Mouse (Mus musculus) neural tube, embryonic 13.5 days (tissue): Measurements from ENCODE around the gene Trappc12. TPM values are rescaled to one million over a fixed set of nuclear protein-coding genes. Genes with fewer than 3 reads are reported as not detected.
"Not testable (repeated sequence)": the region's sequence is repeated elsewhere in the genome, so short reads cannot be mapped to it uniquely, and the experiment has no call there.

Source experiments
- ATAC-seq: fragments of 200-750 bp; cut with Nextera tagmentation; 2 replicates; pipeline ENCODE4 v1.8.0; 2017; ENCODE audit warnings: low read depth, mild to moderate bottlenecking, moderate TSS enrichment, moderate library complexity
- H3K27ac ChIP-seq: fragments of 300-500 bp; sonication (generic); replicated peaks from 2 replicates; pipeline ENCODE4 v1.5.1; 2015; ENCODE audit warnings: moderate library complexity, mild to moderate bottlenecking, inconsistent platforms
- H3K27me3 ChIP-seq: fragments of 300-500 bp; sonication (generic); 2 replicates; pipeline ENCODE4 v1.6.1; 2015; ENCODE audit warnings: mild to moderate bottlenecking, inconsistent platforms
- H3K36me3 ChIP-seq: fragments of 300-500 bp; sonication (generic); 2 replicates; pipeline ENCODE4 v1.6.1; 2015; ENCODE audit warnings: mild to moderate bottlenecking, inconsistent platforms
- H3K4me1 ChIP-seq: fragments of 300-500 bp; sonication (generic); replicated peaks from 2 replicates; pipeline ENCODE4 v1.6.1; 2015; ENCODE audit warnings: inconsistent platforms
- H3K4me2 ChIP-seq: fragments of 300-500 bp; sonication (generic); 2 replicates; pipeline ENCODE4 v1.6.1; 2015; ENCODE audit warnings: inconsistent platforms, mild to moderate bottlenecking, moderate library complexity
- H3K4me3 ChIP-seq: fragments of 300-500 bp; sonication (generic); 2 replicates; pipeline ENCODE4 v1.5.1; 2015; ENCODE audit warnings: mild to moderate bottlenecking, inconsistent platforms
- H3K9ac ChIP-seq: fragments of 300-500 bp; sonication (generic); 2 replicates; pipeline ENCODE4 v1.6.1; 2015; ENCODE audit warnings: moderate library complexity, mild to moderate bottlenecking, inconsistent platforms
- H3K9me3 ChIP-seq: fragments of 300-500 bp; sonication (generic); 2 replicates; pipeline ENCODE4 v1.6.1; 2016; ENCODE audit warnings: inconsistent platforms
- WGBS: fragments of 180-500 bp; shearing (Covaris S2); methylation state at CpG from one replicate; pipeline ENCODE4 v1.1.7; 2015; 5-methylcytosine and 5-hydroxymethylcytosine counted together
- polyA plus RNA-seq: library from polyadenylated mRNA; unstranded; fragments of >200 nt; fragmentation: Nextera tagmentation; extraction: Ambion mirVana; gene quantifications from 2 replicates; pipeline ENCODE4 v1.2.1, GENCODE M21; 2015

The Trappc12 gene
- polyA plus RNA-seq, 1 experiment from 2014 or later, result 40.5 TPM

- Histone ChIP-seq H3K4me1 (peaks cover 36% of the 10 kb centered on the region), H3K9me3 (no peaks in the 10 kb centered on the region), H3K27ac (no peak overlapping the region), H3K36me3 (0 out of 2 replicates have a peak, but pooled peaks cover 9% of the 10 kb centered on the region), H3K27me3 (no peaks in the 10 kb centered on the region), H3K4me2 (no peak overlapping the region), H3K4me3 (no peak overlapping the region), H3K9ac (no peak overlapping the region)
- WGBS, result 90% methylated on average over 6 of the region's 6 CpGs
- no peak for ATAC-seq
Observed at GRCm38 (mm10) chr12:28775627-28776026, 25.4 kb upstream of the Trappc12 start.

DNA sequence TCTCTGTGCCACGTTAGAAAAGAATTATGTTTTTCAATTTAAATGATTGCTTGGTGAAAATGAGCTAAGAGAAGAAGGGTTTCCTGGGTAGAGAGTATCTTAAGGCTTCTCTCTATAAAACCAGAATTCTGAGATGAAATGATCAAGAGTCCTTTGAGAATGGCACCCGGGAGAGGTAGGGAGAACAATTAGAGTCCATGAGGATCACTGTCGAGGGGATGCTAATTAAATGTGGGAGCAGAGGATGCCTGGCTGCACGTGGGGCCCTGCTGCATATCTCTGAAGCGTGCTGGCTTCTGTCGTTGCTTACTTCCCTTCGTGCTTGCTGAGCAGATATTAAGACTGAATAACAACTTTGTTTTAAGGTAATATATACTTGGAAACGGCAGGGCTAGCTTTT is 24.8 kb upstream of the Trappc12 start:
- no peaks in the 10 kb centered on the region for H3K9me3 ChIP-seq
- 0 out of 2 replicates have a peak overlapping the region, but pooled peaks have one; percentile 33 for H3K27ac ChIP-seq
- 27% methylated on average over 8 of the region's 8 CpGs for WGBS
- H3K36me3 ChIP-seq, result peaks cover 14% of the 10 kb centered on the region; the same call in 1 of the 2 replicates
- H3K4me1 ChIP-seq, result peaks cover 31% of the 10 kb centered on the region
- no peak overlapping the region for H3K9ac ChIP-seq
- no peak overlapping the region for H3K4me2 ChIP-seq
- ATAC-seq, result no peak
- H3K4me3 ChIP-seq, result no peak overlapping the region
- H3K27me3 ChIP-seq, result no peaks in the 10 kb centered on the region

DNA sequence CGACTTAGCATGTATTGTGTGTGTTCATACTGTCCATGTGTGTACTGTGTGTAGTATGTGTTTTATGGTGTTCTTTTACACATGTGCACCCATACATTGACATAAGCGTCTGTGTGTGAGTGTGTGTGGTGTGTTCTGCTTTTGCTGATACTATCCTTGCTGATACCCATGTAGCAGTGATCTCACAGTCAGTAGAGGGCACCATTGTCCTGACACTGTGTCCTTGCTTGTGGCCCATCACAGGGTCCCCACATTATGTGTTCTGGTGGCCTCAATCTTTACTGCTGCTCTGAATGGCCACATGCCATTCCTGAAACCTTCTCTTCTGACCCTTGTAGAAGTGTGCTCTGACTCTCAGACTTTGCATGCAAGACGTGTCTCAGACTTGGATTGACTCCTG is 23.5 kb upstream of the Trappc12 start:
- Histone ChIP-seq H3K4me1 (peaks cover 21% of the 10 kb centered on the region), H3K27me3 (no peaks in the 10 kb centered on the region), H3K4me3 (no peak overlapping the region), H3K27ac (no peak overlapping the region), H3K9me3 (no peaks in the 10 kb centered on the region), H3K36me3 (peaks cover 17% of the 10 kb centered on the region; the same call in 1 of the 2 replicates), H3K4me2 (no peak overlapping the region), H3K9ac (no peak overlapping the region)
- WGBS, result 70% methylated on average over 3 of the region's 3 CpGs
- peak; percentile 67; the same call in 1 of the 2 replicates for ATAC-seq

DNA sequence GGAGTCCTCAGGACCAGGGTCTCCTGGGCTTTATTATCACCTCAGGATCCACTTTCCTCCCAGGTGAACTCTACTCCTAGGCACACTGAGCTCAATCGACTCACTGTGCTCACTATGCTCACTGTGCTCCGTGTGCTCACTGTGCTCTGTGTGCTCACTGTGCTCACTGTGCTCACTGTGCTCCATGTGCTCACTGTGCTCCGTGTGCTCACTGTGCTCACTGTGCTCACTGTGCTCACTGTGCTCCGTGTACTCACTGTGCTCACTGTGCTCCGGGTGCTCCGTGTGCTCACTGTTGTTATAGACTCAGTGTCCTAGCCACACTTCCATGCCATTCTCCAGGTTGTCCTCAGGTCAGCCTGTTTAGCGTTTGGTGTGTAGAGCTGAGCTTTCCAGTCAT is 19.7 kb upstream of the Trappc12 start:
- no peak for ATAC-seq
- H3K27ac ChIP-seq, result no peak overlapping the region
- H3K27me3 ChIP-seq, result no peaks in the 10 kb centered on the region
- H3K4me2 ChIP-seq, result no peak overlapping the region
- peaks cover 10% of the 10 kb centered on the region for H3K4me1 ChIP-seq
- H3K9me3 ChIP-seq, result no peaks in the 10 kb centered on the region
- no peak overlapping the region for H3K4me3 ChIP-seq
- H3K9ac ChIP-seq, result no peak overlapping the region
- H3K36me3 ChIP-seq, result peaks cover 37% of the 10 kb centered on the region
- 94% methylated on average over 7 of the region's 7 CpGs for WGBS

- H3K4me2 ChIP-seq, result no peak overlapping the region
- no peak overlapping the region for H3K27ac ChIP-seq
- no peak overlapping the region for H3K9ac ChIP-seq
- peaks cover 27% of the 10 kb centered on the region for H3K4me1 ChIP-seq
- H3K9me3 ChIP-seq, result no peaks in the 10 kb centered on the region
- no peak overlapping the region for H3K4me3 ChIP-seq
- H3K27me3 ChIP-seq, result no peaks in the 10 kb centered on the region
- WGBS, result 84% methylated on average over 4 of the region's 4 CpGs
- H3K36me3 ChIP-seq, result peaks cover 8% of the 10 kb centered on the region
- no peak for ATAC-seq
Observed at GRCm38 (mm10) chr12:28756019-28756418, 5.7 kb upstream of the Trappc12 start.

- Histone ChIP-seq H3K4me2 (peak within 1 kb of the TSS; percentile 97), H3K4me3 (peak within 1 kb of the TSS; percentile 83), H3K9me3 (no peaks in the 10 kb centered on the region), H3K27ac (peak within 1 kb of the TSS; percentile 61), H3K4me1 (peaks cover 47% of the 10 kb centered on the region), H3K27me3 (no peaks in the 10 kb centered on the region), H3K9ac (peak within 1 kb of the TSS; percentile 85), H3K36me3 (peaks cover 4% of the 10 kb centered on the region)
- WGBS, result 5% methylated on average over 36 of the region's 36 CpGs
- ATAC-seq, result peak; percentile 85
Observed at GRCm38 (mm10) chr12:28751508-28752263, 1.4 kb upstream of the Trappc12 start, which contains the start of gene Eipr1. Gene Eipr1, plus strand, starts transcription at chr12:28751803.

GRCm38 (mm10) chr12:28750876-28751275 is 604 bp upstream of the Trappc12 start:
- H3K4me1 ChIP-seq, result peaks cover 50% of the 10 kb centered on the region
- peak overlapping the region; percentile 61 for H3K27ac ChIP-seq
- ATAC-seq, result no peak
- H3K36me3 ChIP-seq, result peaks cover 12% of the 10 kb centered on the region
- H3K27me3 ChIP-seq, result no peaks in the 10 kb centered on the region
- H3K9ac ChIP-seq, result no peak overlapping the region
- peak overlapping the region; percentile 97 for H3K4me2 ChIP-seq
- 94% methylated on average over 5 of the region's 5 CpGs for WGBS
- peak overlapping the region; percentile 68 for H3K4me3 ChIP-seq
- no peaks in the 10 kb centered on the region for H3K9me3 ChIP-seq

DNA sequence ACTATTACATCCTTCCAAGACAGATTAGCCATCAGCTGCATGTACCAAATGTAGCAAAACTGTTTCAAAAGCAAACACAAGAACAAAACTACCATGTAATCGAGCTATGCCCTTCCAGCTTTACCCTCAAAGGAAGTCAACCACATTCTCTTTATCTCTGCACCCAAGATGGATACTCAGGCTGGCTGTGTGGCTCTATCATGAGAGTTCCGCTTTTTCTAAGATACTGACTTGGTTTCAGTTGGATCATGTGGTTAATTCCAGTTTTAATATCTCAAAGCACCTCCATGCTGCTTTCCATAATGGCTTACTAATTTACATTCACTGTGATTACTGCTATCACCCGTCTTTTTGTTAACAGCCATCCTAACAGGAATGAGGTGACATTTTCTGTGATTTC is 6.9 kb downstream of the Trappc12 start:
- no peak for ATAC-seq
- peaks cover 39% of the 10 kb centered on the region for H3K36me3 ChIP-seq
- H3K27ac ChIP-seq, result 0 out of 2 replicates have a peak overlapping the region, but pooled peaks have one; percentile 5
- H3K9me3 ChIP-seq, result no peaks in the 10 kb centered on the region
- peaks cover 31% of the 10 kb centered on the region for H3K4me1 ChIP-seq
- no peaks in the 10 kb centered on the region for H3K27me3 ChIP-seq
- H3K4me3 ChIP-seq, result no peak overlapping the region
- WGBS, result 78% methylated on average over 3 of the region's 3 CpGs
- no peak overlapping the region for H3K4me2 ChIP-seq
- H3K9ac ChIP-seq, result no peak overlapping the region

GRCm38 (mm10) chr12:28735293-28735692 is 15.0 kb downstream of the Trappc12 start:
- WGBS, result 94% methylated on average over 3 of the region's 3 CpGs

DNA sequence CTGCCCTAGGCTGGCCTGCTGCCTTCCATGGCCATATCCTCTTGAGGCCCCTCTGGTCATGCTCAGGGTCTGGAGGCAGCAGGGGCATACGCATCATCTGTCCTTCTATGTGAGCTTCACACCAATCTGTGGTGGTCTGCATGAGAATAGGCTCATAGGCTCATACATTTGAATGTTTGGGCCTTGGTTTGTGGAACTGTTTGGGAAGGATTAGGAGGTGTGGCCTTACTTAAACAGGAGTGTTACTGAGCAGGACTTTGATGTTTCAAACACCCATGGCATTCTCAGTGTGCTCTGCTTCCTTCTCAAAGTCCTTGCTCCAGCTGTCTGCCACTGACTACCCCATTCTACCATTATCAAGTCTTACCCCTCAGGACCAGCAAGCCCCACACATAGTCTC is 16.0 kb downstream of the Trappc12 start:
- peaks cover 64% of the 10 kb centered on the region for H3K36me3 ChIP-seq
- ATAC-seq, result no peak
- H3K27ac ChIP-seq, result no peak overlapping the region
- no peak overlapping the region for H3K4me3 ChIP-seq
- H3K4me1 ChIP-seq, result no peaks in the 10 kb centered on the region
- H3K27me3 ChIP-seq, result no peaks in the 10 kb centered on the region
- no peak overlapping the region for H3K4me2 ChIP-seq
- WGBS, result 94% methylated on average over 1 of the region's 1 CpGs
- H3K9ac ChIP-seq, result no peak overlapping the region
- no peaks in the 10 kb centered on the region for H3K9me3 ChIP-seq

More at GRCm38 (mm10) chr12:28735293-28735692, 15.0 kb downstream of the Trappc12 start:
- no peak overlapping the region for H3K4me3 ChIP-seq
- H3K9me3 ChIP-seq, result no peaks in the 10 kb centered on the region
- H3K36me3 ChIP-seq, result peaks cover 61% of the 10 kb centered on the region
- ATAC-seq, result no peak
- no peaks in the 10 kb centered on the region for H3K27me3 ChIP-seq
- no peak overlapping the region for H3K27ac ChIP-seq
- no peaks in the 10 kb centered on the region for H3K4me1 ChIP-seq
- no peak overlapping the region for H3K4me2 ChIP-seq
- no peak overlapping the region for H3K9ac ChIP-seq

DNA sequence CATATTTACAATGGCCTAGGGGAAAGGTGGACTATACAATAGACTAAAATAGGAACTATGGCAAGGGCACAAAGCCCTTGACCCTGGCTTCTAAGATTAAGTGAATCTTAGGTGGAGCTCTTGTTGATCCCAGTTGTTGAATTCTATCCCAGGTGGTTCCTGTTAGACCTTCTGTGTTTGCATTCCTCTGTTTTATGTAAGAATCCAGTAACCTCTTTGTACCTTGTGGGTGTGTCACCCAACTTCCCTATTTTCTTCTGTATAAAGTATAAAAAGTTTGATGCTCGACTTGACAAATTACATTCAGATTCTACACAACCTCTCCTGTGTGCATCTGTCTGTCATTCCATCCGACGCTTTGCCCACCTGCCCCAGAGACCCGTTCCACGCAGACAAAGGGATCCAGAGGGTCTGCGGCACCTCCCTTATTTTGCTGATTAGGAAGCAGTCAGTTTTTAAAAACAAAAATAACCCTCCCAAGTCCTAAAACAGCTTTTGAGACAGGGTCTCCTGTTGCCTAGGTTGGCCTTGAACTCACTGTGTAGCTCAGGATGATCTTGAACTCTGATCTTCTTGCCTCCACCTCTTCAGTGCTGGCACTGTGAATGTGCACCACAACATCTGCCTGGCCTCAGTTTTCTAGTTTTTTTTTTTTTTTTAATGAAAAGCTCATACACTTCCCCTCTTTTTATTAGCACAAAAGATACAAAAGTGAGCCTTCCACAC is 16.6 kb downstream of the Trappc12 start:
- H3K27me3 ChIP-seq, H3K9me3 ChIP-seq, H3K9ac ChIP-seq, H3K27ac ChIP-seq, H3K4me1 ChIP-seq, H3K4me3 ChIP-seq, ATAC-seq, H3K4me2 ChIP-seq: not testable (repeated sequence)
- peaks cover 68% of the 10 kb centered on the region for H3K36me3 ChIP-seq
- 97% methylated on average over 6 of the region's 6 CpGs for WGBS

GRCm38 (mm10) chr12:28732631-28733030 is 17.6 kb downstream of the Trappc12 start:
- H3K27ac ChIP-seq, result no peak overlapping the region
- no peak overlapping the region for H3K4me3 ChIP-seq
- no peaks in the 10 kb centered on the region for H3K9me3 ChIP-seq
- H3K4me1 ChIP-seq, result no peaks in the 10 kb centered on the region
- H3K36me3 ChIP-seq, result peaks cover 69% of the 10 kb centered on the region
- 90% methylated on average over 8 of the region's 8 CpGs for WGBS
- no peaks in the 10 kb centered on the region for H3K27me3 ChIP-seq
- H3K9ac ChIP-seq, result no peak overlapping the region
- ATAC-seq, result no peak
- H3K4me2 ChIP-seq, result no peak overlapping the region
